ENCODE assay signal across 22 mouse cellular contexts in the genomic region with DNA sequence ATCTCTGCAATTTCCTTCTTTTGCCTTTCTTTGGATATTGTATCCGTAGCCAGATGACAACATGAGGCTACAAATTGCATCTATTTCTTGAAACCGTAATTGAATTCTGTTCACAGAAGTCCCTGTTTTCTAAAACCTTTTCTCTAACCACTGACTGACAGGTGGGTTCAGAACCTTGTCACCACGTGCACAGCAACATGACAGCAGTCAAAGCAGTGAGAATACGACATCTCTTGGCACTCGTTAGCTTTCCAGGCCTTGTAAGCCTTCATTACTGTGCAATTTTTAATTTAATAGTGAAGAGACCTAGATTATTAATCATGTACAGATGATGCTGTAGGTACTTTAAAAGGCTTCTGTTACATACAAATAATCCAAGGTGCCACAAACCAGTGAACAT.
A peak's percentile ranks its signal among the peaks of the same experiment; 100 is the strongest.
DNase-seq lines count a peak whose midpoint lies in the region; ATAC-seq and TF ChIP-seq lines count a peak whose summit lies in the region.
"Had no signal": no experiment of that assay in that cellular context is flagged by ENCODE, and none has a peak within 500 bp of the region (broad histone marks: within the 10 kb centered on the region; RNA-seq: fewer than 3 reads in every experiment).

No protein-coding gene starts in this region.

- no peaks in the 10 kb centered on the region for H3K27me3 ChIP-seq in forebrain, embryonic 12.5 days
- H3K27me3 ChIP-seq in forebrain, embryonic 10.5 days (ENCODE audit: poor library complexity, severe bottlenecking), result no peaks in the 10 kb centered on the region
- H3K27me3 ChIP-seq in forebrain, embryonic 14.5 days (replicated peaks; ENCODE audit: control insufficient read depth, insufficient read depth, low read length), result no peaks in the 10 kb centered on the region
- H3K27me3 ChIP-seq in forebrain, postnatal 0 days (ENCODE audit: insufficient read depth, low read length), result no peaks in the 10 kb centered on the region
- H3K27me3 ChIP-seq in forebrain, embryonic 16.5 days (replicated peaks; ENCODE audit: control insufficient read depth, insufficient read depth, low read length), result no peaks in the 10 kb centered on the region
- H3K27me3 ChIP-seq: CH12.LX; embryonic facial prominence, embryonic 12.5 days; Patski had no signal

- H3K27ac ChIP-seq in forebrain, embryonic 12.5 days, result no peak overlapping the region
- H3K27ac ChIP-seq in forebrain, embryonic 10.5 days, result no peak overlapping the region
- no peak overlapping the region for H3K27ac ChIP-seq in forebrain, embryonic 14.5 days (ENCODE audit: low read depth, low read length)
- H3K27ac ChIP-seq in forebrain, postnatal 0 days (ENCODE audit: low read depth, low read length), result no peak overlapping the region
- no peak overlapping the region for H3K27ac ChIP-seq in forebrain, embryonic 16.5 days (ENCODE audit: low read length)
- H3K27ac ChIP-seq: embryonic facial prominence, embryonic 10.5 days; embryonic facial prominence, embryonic 12.5 days had no signal

- DNase-seq in forebrain, embryonic 10.5 days (ENCODE audit: extremely low spot score, low spot score), result no peak
- DNase-seq in forebrain, embryonic 14.5 days (ENCODE audit: low spot score), result peak; percentile 54
- no peak for DNase-seq in forebrain, postnatal 0 days
- DNase-seq: adrenal gland, adult 8-10 months; adrenal gland, postnatal 14 days; adrenal gland, postnatal 36 days; B cell, adult 2 months; cerebellum, adult 11-12 months; cerebellum, adult 2 months; cerebellum, adult 9-10 months; cerebellum, postnatal 10 days; cerebellum, postnatal 25 days had no signal

- H3K36me3 ChIP-seq in forebrain, embryonic 12.5 days (replicated peaks), result no peaks in the 10 kb centered on the region
- no peaks in the 10 kb centered on the region for H3K36me3 ChIP-seq in forebrain, embryonic 10.5 days (replicated peaks)
- no peaks in the 10 kb centered on the region for H3K36me3 ChIP-seq in forebrain, embryonic 14.5 days (ENCODE audit: control insufficient read depth, insufficient read depth, low read length)
- no peaks in the 10 kb centered on the region for H3K36me3 ChIP-seq in forebrain, postnatal 0 days (ENCODE audit: insufficient read depth)
- no peaks in the 10 kb centered on the region for H3K36me3 ChIP-seq in forebrain, embryonic 16.5 days (ENCODE audit: control insufficient read depth, insufficient read depth)
- H3K36me3 ChIP-seq: embryonic facial prominence, embryonic 10.5 days; embryonic facial prominence, embryonic 12.5 days; G1E had no signal

- no peak overlapping the region for H3K9ac ChIP-seq in forebrain, embryonic 12.5 days
- no peak overlapping the region for H3K9ac ChIP-seq in forebrain, embryonic 14.5 days (ENCODE audit: low read length)
- no peak overlapping the region for H3K9ac ChIP-seq in forebrain, postnatal 0 days
- H3K9ac ChIP-seq in forebrain, embryonic 16.5 days (replicated peaks; ENCODE audit: low read depth, low read length), result no peak overlapping the region
- H3K9ac ChIP-seq: embryonic facial prominence, embryonic 12.5 days had no signal

- H3K4me2 ChIP-seq in forebrain, embryonic 12.5 days, result no peak overlapping the region
- H3K4me2 ChIP-seq in forebrain, embryonic 14.5 days (ENCODE audit: low read length), result no peak overlapping the region
- H3K4me2 ChIP-seq in forebrain, postnatal 0 days (ENCODE audit: low read depth), result no peak overlapping the region
- no peak overlapping the region for H3K4me2 ChIP-seq in forebrain, embryonic 16.5 days (ENCODE audit: low read length)
- H3K4me2 ChIP-seq: embryonic facial prominence, embryonic 12.5 days had no signal

- no peaks in the 10 kb centered on the region for H3K9me3 ChIP-seq in forebrain, embryonic 12.5 days
- H3K9me3 ChIP-seq in forebrain, embryonic 10.5 days, result no peaks in the 10 kb centered on the region
- no peaks in the 10 kb centered on the region for H3K9me3 ChIP-seq in forebrain, embryonic 14.5 days (replicated peaks; ENCODE audit: control insufficient read depth, low read length)
- no peaks in the 10 kb centered on the region for H3K9me3 ChIP-seq in forebrain, postnatal 0 days (ENCODE audit: low read length)
- H3K9me3 ChIP-seq in forebrain, embryonic 16.5 days (ENCODE audit: control insufficient read depth, low read length), result no peaks in the 10 kb centered on the region
- H3K9me3 ChIP-seq: embryonic facial prominence, embryonic 10.5 days; embryonic facial prominence, embryonic 12.5 days; G1E had no signal

- H3K4me3 ChIP-seq in forebrain, embryonic 12.5 days (replicated peaks), result no peak overlapping the region
- H3K4me3 ChIP-seq in forebrain, embryonic 10.5 days, result no peak overlapping the region
- H3K4me3 ChIP-seq in forebrain, embryonic 14.5 days (ENCODE audit: low read depth, low read length), result no peak overlapping the region
- no peak overlapping the region for H3K4me3 ChIP-seq in forebrain, postnatal 0 days (ENCODE audit: low read depth, low read length)
- H3K4me3 ChIP-seq in forebrain, embryonic 16.5 days (replicated peaks; ENCODE audit: low read length), result no peak overlapping the region
- H3K4me3 ChIP-seq: embryonic facial prominence, embryonic 10.5 days; embryonic facial prominence, embryonic 12.5 days had no signal

- WGBS in forebrain, embryonic 12.5 days, result 63% methylated on average over 5 of the region's 5 CpGs
- 86% methylated on average over 5 of the region's 5 CpGs for WGBS in forebrain, embryonic 10.5 days
- 51% methylated on average over 5 of the region's 5 CpGs for WGBS in forebrain, embryonic 14.5 days
- 37% methylated on average over 5 of the region's 5 CpGs for WGBS in forebrain, postnatal 0 days
- 34% methylated on average over 5 of the region's 5 CpGs for WGBS in forebrain, embryonic 16.5 days

- ATAC-seq in forebrain, embryonic 12.5 days (ENCODE audit: low FRiP score), result peak; percentile 20; the same call in 1 of the 2 replicates
- ATAC-seq in forebrain, embryonic 14.5 days, result peak; percentile 44; the same call in 1 of the 2 replicates
- ATAC-seq in forebrain, postnatal 0 days, result no peak; the same call in 1 of the 2 replicates
- 0 out of 2 replicates have a peak, but pooled peaks have one; percentile 40 for ATAC-seq in forebrain, embryonic 16.5 days
- ATAC-seq in cerebellum, adult (ENCODE audit: insufficient number of reproducible peaks, low FRiP score, low TSS enrichment), result no peak
- ATAC-seq: activated CD4-positive, CD25-positive, alpha-beta regulatory T cell, adult 4 months; CD4-positive, CD25-positive, alpha-beta regulatory T cell, adult 4 months; Patski had no signal

- TF ChIP-seq CTCF in forebrain, postnatal 0 days (IDR thresholded peaks at IDR 0.05; ENCODE audit: low read depth), result no peak

- no peaks in the 10 kb centered on the region for H3K4me1 ChIP-seq in forebrain, embryonic 12.5 days
- no peaks in the 10 kb centered on the region for H3K4me1 ChIP-seq in forebrain, embryonic 10.5 days
- no peaks in the 10 kb centered on the region for H3K4me1 ChIP-seq in forebrain, embryonic 14.5 days (ENCODE audit: control insufficient read depth, insufficient read depth, low read length)
- no peaks in the 10 kb centered on the region for H3K4me1 ChIP-seq in forebrain, postnatal 0 days (ENCODE audit: insufficient read depth)
- H3K4me1 ChIP-seq in forebrain, embryonic 16.5 days (replicated peaks; ENCODE audit: control insufficient read depth, insufficient read depth, low read length), result no peaks in the 10 kb centered on the region
- H3K4me1 ChIP-seq: embryonic facial prominence, embryonic 10.5 days; embryonic facial prominence, embryonic 12.5 days had no signal

Comparison
In these comparisons a context has a peak if more than half of its experiments do, and no peak if none do; other contexts are left out.
1. ATAC-seq: peak in forebrain, embryonic 12.5 days (single experiment), forebrain, embryonic 14.5 days (single experiment) and forebrain, embryonic 16.5 days (single experiment); none in forebrain, postnatal 0 days (single experiment) and cerebellum, adult (single experiment).